Comparison of ENCODE assay signal across 10 mouse cellular contexts in genomic region chr12:33456242-33456641, GRCm38 (mm10). TPM values are rescaled to one million over a fixed set of nuclear protein-coding genes. Genes with fewer than 3 reads are reported as not detected.
DNase-seq lines count a peak whose midpoint lies in the region; ATAC-seq lines count a peak whose summit lies in the region.
"Had no signal": no experiment of that assay in that cellular context is flagged by ENCODE, and none has a peak within 500 bp of the region (broad histone marks: within the 10 kb centered on the region; RNA-seq: fewer than 3 reads in every experiment).

No protein-coding gene starts in this region.

- no peaks in the 10 kb centered on the region for H3K27me3 ChIP-seq in kidney, embryonic 14.5 days (ENCODE audit: control insufficient read depth, insufficient read depth, low read length)
- H3K27me3 ChIP-seq: liver, embryonic 15.5 days had no signal

- no peak overlapping the region for H3K4me2 ChIP-seq in kidney, embryonic 14.5 days (replicated peaks; ENCODE audit: low read depth, low read length)
- H3K4me2 ChIP-seq: liver, embryonic 15.5 days had no signal

- no peak overlapping the region for H3K4me3 ChIP-seq in kidney, embryonic 14.5 days (ENCODE audit: low read length)
- H3K4me3 ChIP-seq: liver, embryonic 15.5 days had no signal

- H3K9ac ChIP-seq in kidney, embryonic 14.5 days (ENCODE audit: low read depth, low read length) = no peak overlapping the region
- H3K9ac ChIP-seq: liver, embryonic 15.5 days had no signal

- H3K9me3 ChIP-seq in kidney, embryonic 14.5 days (ENCODE audit: control insufficient read depth, low read length) = no peaks in the 10 kb centered on the region
- H3K9me3 ChIP-seq: liver, embryonic 15.5 days had no signal

- no peak overlapping the region for H3K27ac ChIP-seq in kidney, embryonic 14.5 days (ENCODE audit: low read depth, low read length)
- H3K27ac ChIP-seq: liver, embryonic 15.5 days had no signal

- WGBS in kidney, embryonic 14.5 days = 54% methylated on average over 5 of the region's 5 CpGs

- peak; percentile 11 for DNase-seq in adrenal gland, postnatal 10 days
- DNase-seq in adrenal gland, adult 8-10 months = no peak
- DNase-seq in kidney, adult 11 months = peak; percentile 21
- DNase-seq in retina, postnatal 1 day = peak; percentile 11
- DNase-seq in retina, embryonic 14.5 days (ENCODE audit: low spot score) = no peak
- DNase-seq in right cerebral cortex, postnatal 36 days (ENCODE audit: low spot score in 2 of 2) = no peak
- no peak for DNase-seq in cerebellum, postnatal 4 days (ENCODE audit: low spot score in 2 of 2)
- DNase-seq: left cerebral cortex, postnatal 4 days had no signal

- H3K36me3 ChIP-seq in kidney, embryonic 14.5 days (ENCODE audit: control insufficient read depth, insufficient read depth, low read length) = no peaks in the 10 kb centered on the region
- H3K36me3 ChIP-seq: liver, embryonic 15.5 days had no signal

- H3K4me1 ChIP-seq in kidney, embryonic 14.5 days (ENCODE audit: control insufficient read depth, insufficient read depth, low read length) = no peaks in the 10 kb centered on the region
- H3K4me1 ChIP-seq: liver, embryonic 15.5 days had no signal

- ATAC-seq in kidney, embryonic 14.5 days (ENCODE audit: low FRiP score, low TSS enrichment) = no peak

RNA-seq across cellular contexts. Expression of gene Twistnb, which starts 26.8 kb away (rescaled TPM):
- 10 to 100 TPM; 18.3 to 18.8 TPM for total RNA-seq in adrenal gland, postnatal 10 days (2021)
- 10 to 100 TPM; 14.9 to 17.3 (median 15.8) TPM for total RNA-seq in adrenal gland, adult 8-10 months (2022)
- polyA plus RNA-seq in kidney, embryonic 14.5 days (2014; fragmentation: Nextera tagmentation; extraction: Ambion mirVana) = 71.4 and 85.6 TPM in 2 replicates

Comparison
In these comparisons a context has a peak if more than half of its experiments do, and no peak if none do; other contexts are left out.
1. DNase-seq: peak in adrenal gland, postnatal 10 days (single experiment), kidney, adult 11 months (single experiment) and retina, postnatal 1 day (single experiment); none in adrenal gland, adult 8-10 months (single experiment), retina, embryonic 14.5 days (single experiment), right cerebral cortex, postnatal 36 days (0 of 2) and cerebellum, postnatal 4 days (0 of 2).